Mouse (Mus musculus) left cerebral cortex, postnatal 36 days (tissue): Measurements from ENCODE around the gene Cyp26a1. TPM values are rescaled to one million over a fixed set of nuclear protein-coding genes. Genes with fewer than 3 reads are reported as not detected.
A peak's percentile ranks its signal among the peaks of the same experiment; 100 is the strongest.

Experiments used
- DNase-seq, 2 experiments: peaks; one replicate each; pipeline ENCODE4 v3.0.0; 2021 to 2022; ENCODE audit warnings: low spot score in 2 of 2, mixed read lengths in 1 of 2
- intact Hi-C: fragments of 180-260 bp; cut with DNase I; formaldehyde crosslinking; loops from one replicate; pipeline ENCODE4 v1.15.1; 2025
- total RNA-seq, 2 experiments: library from RNA; stranded (reverse); gene quantifications; 2 replicates each; pipeline ENCODE4 v1.2.3; 2021

Cyp26a1 gene
- total RNA-seq = not detected

GRCm38 (mm10) chr19:37697651-37698272, at the start of gene Cyp26a1:
Gene Cyp26a1, plus strand, starts transcription at chr19:37697798.
- intact Hi-C loops = no loop called here
- no peak for DNase-seq

DNA sequence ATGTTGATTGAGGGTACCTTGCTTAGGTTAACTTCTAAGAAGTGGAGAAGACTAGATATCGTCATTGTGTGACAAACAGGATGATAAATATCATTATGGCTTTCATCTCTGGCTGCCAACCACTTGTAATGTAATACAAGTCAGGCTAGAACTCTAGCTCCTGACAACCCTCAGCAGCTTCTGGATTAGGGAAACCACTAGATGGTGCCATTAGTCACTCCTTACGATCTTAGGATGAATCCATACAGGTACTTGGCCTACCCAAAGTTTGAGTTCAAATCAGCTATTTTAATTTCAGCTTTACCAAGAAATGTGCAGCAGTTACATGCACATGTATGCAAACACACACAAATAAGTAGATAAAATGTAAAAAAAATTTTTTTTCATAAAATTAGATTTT, 49.6 kb upstream of the Cyp26a1 start:
- DNase-seq = no peak
- intact Hi-C loops = no loop called here

DNA sequence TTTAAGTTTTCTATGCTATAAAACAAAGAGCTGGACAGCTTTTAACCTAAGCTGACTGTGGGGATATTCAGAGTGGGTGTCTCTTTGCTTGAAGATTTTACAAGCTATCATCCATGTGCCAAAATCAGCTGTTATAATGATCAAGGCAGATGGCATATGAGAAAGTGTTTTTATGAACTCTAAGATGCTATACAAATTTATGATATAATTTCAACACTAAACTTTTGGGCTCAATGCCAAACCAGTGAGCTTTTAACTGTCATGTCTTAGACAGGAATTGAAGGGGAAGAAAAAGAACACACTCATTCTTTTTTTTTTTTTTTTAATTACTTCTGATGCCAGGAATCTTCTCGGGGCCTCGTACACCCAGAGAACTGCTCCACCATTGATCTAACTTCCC, 47.1 kb upstream of the Cyp26a1 start:
- DNase-seq = no peak
- intact Hi-C loops = no loop called here

DNA sequence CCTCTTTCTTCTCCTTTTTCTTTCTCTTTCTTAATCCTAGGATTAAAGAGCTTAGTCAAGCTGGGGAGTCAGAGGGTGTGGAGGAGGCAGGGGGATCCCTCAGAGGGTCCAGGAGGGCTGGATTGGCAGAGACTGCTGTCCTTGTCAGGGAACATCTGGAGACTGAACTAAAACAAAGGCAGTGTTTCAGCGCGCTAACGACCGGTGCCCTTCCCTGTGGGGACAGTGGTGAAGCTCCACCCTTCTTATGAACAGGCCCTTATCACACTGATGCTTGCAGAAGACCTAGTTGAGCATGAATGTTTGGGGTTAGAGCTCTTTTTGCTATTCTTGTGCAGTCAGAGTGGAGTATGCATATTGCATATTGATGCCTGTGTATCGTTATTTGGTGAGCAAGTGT, 43.6 kb upstream of the Cyp26a1 start:
- DNase-seq = no peak
- intact Hi-C loops = no loop called here

DNA sequence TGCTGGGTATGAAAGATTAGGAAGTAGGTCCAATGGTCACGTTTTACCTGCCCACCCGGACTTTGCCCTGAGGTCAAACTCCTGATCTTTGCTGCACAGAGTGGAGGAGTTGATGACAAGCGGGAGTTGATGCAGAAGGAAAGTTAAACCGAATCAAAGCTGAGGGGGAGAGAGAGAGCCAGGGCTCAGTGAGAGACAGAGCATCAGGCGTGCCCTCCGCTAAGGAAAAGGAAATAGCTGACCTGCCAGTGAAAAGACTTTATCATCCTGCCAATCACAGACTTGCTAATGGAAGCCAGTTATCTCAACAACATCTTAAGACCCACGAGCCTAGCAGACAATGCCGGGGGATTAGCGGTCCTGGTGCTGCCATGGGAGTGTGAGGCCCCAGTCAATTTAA, 41.2 kb upstream of the Cyp26a1 start:
- no peak for DNase-seq
- intact Hi-C loops = no loop called here

DNA sequence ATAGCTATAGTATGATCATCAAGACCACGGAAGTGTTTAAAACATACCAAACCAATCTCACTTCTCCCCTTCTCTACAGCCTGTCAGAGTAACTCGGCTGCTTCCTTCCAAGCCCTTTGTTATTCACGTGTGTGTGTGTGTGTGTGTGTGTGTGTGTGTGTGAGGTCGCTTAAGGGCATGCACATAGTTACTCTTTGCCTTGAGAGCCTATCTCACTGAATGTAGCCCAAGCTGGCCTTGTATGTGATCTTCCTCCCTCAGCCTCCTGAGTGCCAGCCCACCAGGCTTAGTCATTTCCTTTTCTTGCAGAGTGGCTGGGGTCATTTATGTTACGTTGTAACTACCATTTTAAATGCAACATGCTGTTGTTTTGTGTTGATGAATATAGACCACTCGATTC, 32.3 kb upstream of the Cyp26a1 start:
- intact Hi-C loops = no loop called here
- no peak for DNase-seq

- DNase-seq = no peak
- intact Hi-C loops = no loop called here
Measured at GRCm38 (mm10) chr19:37667855-37668594, 29.6 kb upstream of the Cyp26a1 start.

GRCm38 (mm10) chr19:37668657-37669056, 28.9 kb upstream of the Cyp26a1 start:
- intact Hi-C loops = no loop called here
- DNase-seq = no peak

DNA sequence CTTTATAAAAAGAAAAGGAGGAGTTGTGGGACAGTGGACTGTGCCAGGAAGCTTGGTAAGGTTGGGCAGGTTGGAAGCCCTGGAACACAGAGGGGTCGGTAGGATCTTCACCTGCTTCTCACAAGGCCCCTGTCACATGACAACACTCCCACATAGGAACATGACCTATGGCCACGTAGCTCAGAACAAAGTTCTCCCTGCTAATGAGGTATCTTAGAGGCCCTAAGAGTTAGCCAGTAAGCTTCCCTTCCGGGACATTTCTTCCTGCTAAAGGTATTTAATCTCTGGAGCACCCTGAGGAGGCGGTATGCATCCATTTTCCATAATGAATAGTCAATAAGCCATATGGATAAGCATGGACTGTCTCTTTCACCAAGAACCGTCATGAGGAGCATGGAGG, 28.1 kb upstream of the Cyp26a1 start:
- DNase-seq = no peak
- intact Hi-C loops = no loop called here

DNA sequence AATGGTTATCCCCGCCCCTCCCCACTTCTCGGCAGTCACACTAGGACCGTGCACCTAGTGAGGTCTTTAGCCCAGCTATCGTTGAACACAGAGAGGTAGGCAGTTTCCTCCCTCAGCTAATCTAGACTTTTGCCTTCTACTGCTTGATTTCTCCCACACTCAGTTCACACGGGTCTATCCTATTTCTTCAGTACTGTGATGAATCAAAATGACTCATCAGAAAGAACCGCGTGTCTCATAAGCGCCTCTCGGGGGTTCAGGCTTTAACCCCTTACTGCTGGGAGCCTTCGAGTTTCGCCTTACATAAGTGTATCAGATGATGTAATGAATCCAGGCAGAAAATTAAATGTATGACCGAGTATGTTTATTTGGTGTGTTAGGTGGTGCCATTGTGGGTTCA, 24.2 kb upstream of the Cyp26a1 start:
- no peak for DNase-seq
- intact Hi-C loops = no loop called here

GRCm38 (mm10) chr19:37685281-37685680, 12.3 kb upstream of the Cyp26a1 start, which contains the start of gene Cyp26c1:
Gene Cyp26c1, plus strand, starts transcription at chr19:37685581.
- DNase-seq = no peak
- intact Hi-C loops = no loop called here

DNA sequence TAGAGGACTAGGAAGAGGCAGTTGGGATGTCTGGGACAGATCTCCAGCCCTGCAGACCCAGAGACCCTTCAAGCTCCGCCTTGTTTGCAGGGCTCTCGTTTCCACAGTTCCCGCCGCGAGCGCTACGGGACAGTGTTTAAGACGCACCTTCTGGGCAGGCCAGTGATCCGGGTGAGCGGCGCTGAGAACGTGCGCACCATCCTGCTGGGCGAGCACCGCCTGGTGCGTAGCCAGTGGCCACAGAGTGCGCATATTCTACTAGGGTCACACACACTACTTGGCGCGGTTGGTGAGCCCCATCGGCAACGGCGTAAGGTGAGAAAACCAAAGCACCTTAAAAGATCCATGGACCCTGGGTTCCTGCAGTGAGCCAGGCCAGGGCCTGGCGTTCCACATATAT, 11.3 kb upstream of the Cyp26a1 start:
- intact Hi-C loops = no loop called here
- no peak for DNase-seq

- intact Hi-C loops = no loop called here
Measured at GRCm38 (mm10) chr19:37686941-37687850, 10.4 kb upstream of the Cyp26a1 start.

DNA sequence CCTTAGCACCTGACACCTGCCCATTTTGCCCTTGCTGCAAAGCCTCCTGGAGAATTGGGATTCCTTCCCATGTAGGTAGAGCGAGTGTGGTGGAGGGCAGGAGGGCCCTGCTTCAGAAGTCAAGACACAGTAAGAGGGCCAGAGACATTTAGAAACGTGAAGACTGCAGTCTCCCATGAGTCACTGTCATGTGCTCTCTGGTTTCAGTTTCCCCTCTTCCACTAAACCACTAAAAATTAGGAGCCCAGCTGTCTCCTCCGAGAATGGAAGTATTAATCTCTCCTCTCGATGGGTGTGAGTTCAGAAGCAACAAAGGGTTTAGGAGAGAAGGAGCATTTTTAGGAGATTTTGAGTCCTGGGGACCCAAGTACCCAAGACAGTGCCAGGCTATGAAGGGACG, 8.1 kb upstream of the Cyp26a1 start:
- intact Hi-C loops = no loop called here
- DNase-seq = no peak

More at GRCm38 (mm10) chr19:37686941-37687850, 10.4 kb upstream of the Cyp26a1 start:
- no peak for DNase-seq

DNA sequence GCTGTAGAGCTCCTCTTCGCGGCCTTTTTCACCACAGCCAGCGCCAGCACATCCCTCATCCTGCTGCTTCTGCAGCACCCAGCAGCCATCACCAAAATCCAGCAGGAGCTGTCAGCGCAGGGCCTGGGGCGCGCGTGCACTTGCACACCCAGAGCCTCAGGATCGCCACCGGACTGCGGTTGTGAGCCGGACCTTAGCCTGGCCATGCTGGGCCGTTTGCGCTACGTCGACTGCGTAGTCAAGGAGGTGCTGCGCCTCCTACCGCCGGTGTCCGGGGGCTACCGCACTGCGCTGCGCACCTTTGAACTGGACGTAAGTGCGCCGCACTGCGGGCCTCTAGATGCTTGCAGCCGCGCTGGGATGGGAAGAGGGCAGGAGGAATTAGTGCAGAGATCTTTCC, 6.9 kb upstream of the Cyp26a1 start:
- intact Hi-C loops = no loop called here
- no peak for DNase-seq

- DNase-seq = peak; percentile 41 to 42
- intact Hi-C loops = no loop called here
Measured at GRCm38 (mm10) chr19:37692879-37693278, 4.7 kb upstream of the Cyp26a1 start.

DNA sequence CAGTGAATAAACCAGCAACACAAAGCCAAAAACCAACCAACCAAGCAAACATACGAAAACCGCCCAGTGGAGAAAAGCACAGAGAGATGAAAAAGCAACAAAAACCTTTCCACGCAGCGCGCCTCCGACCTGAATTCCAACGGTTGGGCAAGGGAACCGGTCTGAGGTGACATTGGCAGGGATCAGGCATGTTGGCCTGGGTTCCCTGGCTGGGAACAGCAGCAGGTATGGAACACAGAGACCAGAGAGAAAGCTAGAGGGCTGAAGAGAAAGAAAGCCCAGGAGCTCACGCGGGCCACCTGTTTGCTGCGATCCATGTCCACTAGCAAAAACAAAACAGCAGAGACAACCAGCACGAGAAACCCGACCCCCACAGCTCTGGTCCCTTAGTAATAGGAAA, 2.5 kb upstream of the Cyp26a1 start:
- DNase-seq = no peak
- intact Hi-C loops = no loop called here

DNA sequence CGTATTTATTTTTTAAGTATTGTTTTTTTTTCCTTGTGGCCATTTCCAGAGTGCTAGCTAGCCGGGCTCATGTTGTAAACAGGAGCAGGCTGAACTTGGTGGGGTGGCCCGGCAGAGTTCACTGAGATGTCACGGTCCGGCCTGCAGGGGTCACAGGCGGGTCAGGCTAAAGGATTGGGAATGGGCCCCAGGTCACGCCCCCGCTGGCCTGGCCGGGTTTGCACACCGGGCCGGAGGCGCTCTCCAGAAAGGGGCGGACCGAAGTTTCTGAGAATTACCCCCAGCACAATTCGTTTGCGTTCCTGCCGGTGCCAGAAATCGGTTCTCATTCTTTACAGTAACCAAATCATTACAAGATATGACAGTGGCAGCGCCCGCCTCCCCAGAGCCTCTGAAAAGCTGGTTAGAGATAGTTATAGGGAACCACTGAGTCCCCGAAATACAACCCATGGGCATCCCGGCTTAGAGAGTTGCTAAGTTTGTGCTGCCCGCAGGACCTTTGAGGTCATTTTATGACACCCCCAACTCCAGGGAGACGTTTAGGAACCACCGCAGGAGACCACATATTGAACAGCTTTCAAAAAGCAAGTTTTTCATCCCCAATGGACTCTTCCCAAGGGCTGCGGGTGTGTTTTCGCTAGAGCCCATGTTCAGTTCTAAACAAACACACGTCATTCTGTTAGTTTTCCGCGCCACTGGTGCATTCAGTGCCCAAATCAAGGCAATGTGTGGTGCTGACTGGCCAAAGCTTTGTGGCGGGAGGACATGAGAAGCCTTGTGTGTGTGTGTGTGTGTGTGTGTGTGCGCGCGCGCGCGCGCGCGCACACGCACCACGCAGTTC, 1.6 kb upstream of the Cyp26a1 start:
- intact Hi-C loops = no loop called here
- no peak for DNase-seq

- intact Hi-C loops = no loop called here
- no peak for DNase-seq
Measured at GRCm38 (mm10) chr19:37696603-37697334, 829 bp upstream of the Cyp26a1 start.
